ENCODE assay signal across 10 mouse cellular contexts in the genomic region with DNA sequence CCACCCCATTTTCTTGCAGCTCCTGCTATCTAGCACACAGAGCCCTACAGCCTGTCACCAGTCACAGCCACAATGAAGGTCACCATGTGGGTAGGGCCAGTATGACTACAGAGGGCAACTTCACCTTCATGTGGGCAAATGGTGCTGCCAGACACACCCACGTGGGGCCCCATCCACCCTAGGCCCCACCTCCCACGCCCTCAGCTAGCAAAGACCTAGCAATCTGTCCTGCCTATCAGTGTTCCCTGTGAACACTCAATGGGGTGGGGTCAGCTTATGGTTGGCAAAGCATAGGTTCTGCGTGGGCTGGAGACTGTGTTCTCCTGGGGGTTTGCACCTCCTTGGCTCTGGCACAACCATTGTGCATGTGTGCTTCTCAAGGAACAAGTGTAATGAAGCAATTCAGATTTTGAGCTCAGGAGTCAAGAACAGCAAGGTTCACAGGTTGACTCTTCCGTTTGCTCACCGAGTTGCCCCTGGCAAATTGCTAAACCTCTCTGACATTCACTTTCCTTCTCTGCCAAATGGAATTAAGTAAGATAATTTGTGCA. TPM values are rescaled to one million over a fixed set of nuclear protein-coding genes. Genes with fewer than 3 reads are reported as not detected.
DNase-seq lines count a peak whose midpoint lies in the region; ATAC-seq and TF ChIP-seq lines count a peak whose summit lies in the region.
"Had no signal": no experiment of that assay in that cellular context is flagged by ENCODE, and none has a peak within 500 bp of the region (broad histone marks: within the 10 kb centered on the region; RNA-seq: fewer than 3 reads in every experiment).

No protein-coding gene starts in this region.

- peak; percentile 11; the same call in 1 of the 2 replicates for ATAC-seq in G1E (ENCODE audit: extremely low read depth, insufficient number of reproducible peaks, low FRiP score, poor library complexity, severe bottlenecking)
- no peak for ATAC-seq in hindbrain, embryonic 16.5 days

- no peaks in the 10 kb centered on the region for H3K9me3 ChIP-seq in G1E (replicated peaks)
- no peaks in the 10 kb centered on the region for H3K9me3 ChIP-seq in hindbrain, embryonic 16.5 days (ENCODE audit: control insufficient read depth, low read length)

- peaks cover 1% of the 10 kb centered on the region; the same call in 1 of the 2 replicates for H3K36me3 ChIP-seq in kidney, adult 2 months (ENCODE audit: control insufficient read depth, insufficient read depth, low read length)
- H3K36me3 ChIP-seq in G1E (replicated peaks) (no peaks in the 10 kb centered on the region), macrophage (ENCODE audit: inconsistent target) (peaks cover 20% of the 10 kb centered on the region; the same call in 1 of the 2 replicates)
- H3K36me3 ChIP-seq in hindbrain, embryonic 16.5 days (ENCODE audit: control insufficient read depth, insufficient read depth, low read length): 0 out of 2 replicates have a peak, but pooled peaks cover 3% of the 10 kb centered on the region

- DNase-seq in kidney, adult 2 months: peak; percentile 70
- no peak for DNase-seq in kidney, postnatal 4 days
- DNase-seq in G1E (ENCODE audit: low spot score): no peak
- DNase-seq in gonadal fat pad, adult 2 months (ENCODE audit: low read depth): peak; percentile 100
- no peak for DNase-seq in left cerebral cortex, adult 18-20 months (ENCODE audit: low spot score in 2 of 2)
- DNase-seq in gastrocnemius, postnatal 14 days: no peak
- DNase-seq: cerebellum, adult 18-20 months had no signal

- peaks cover 79% of the 10 kb centered on the region for H3K4me1 ChIP-seq in kidney, adult 2 months (ENCODE audit: control insufficient read depth, insufficient read depth, low read length)
- peaks cover 7% of the 10 kb centered on the region for H3K4me1 ChIP-seq in G1E (ENCODE audit: insufficient read depth, low read depth, low read length)
- H3K4me1 ChIP-seq in hindbrain, embryonic 16.5 days (ENCODE audit: control insufficient read depth, insufficient read depth, low read depth, low read length): no peaks in the 10 kb centered on the region

- H3K27me3 ChIP-seq in kidney, adult 2 months (replicated peaks; ENCODE audit: control insufficient read depth, insufficient read depth, low read length): no peaks in the 10 kb centered on the region
- no peaks in the 10 kb centered on the region; the same call in 1 of the 2 replicates for H3K27me3 ChIP-seq in G1E (ENCODE audit: insufficient read depth, low read length)
- H3K27me3 ChIP-seq in hindbrain, embryonic 16.5 days (replicated peaks; ENCODE audit: control insufficient read depth, insufficient read depth, low read length): no peaks in the 10 kb centered on the region

- H3K4me2 ChIP-seq in hindbrain, embryonic 16.5 days (ENCODE audit: low read length): no peak overlapping the region

- WGBS in kidney, adult 2 months: 32% methylated on average over 5 of the region's 5 CpGs
- WGBS in macrophage (ENCODE audit: missing documents): 74% methylated on average over 4 of the region's 5 CpGs
- 85% methylated on average over 5 of the region's 5 CpGs for WGBS in hindbrain, embryonic 16.5 days

- no peak for TF ChIP-seq POLR2A in kidney, adult 2 months (IDR thresholded peaks at IDR 0.05; ENCODE audit: low read depth, low read length)

- TF ChIP-seq CTCF in kidney, adult 2 months (conservative IDR thresholded peaks at IDR 0.05; ENCODE audit: insufficient read depth, insufficient read length, low read depth, low read length): no peak
- TF ChIP-seq CTCF in G1E (IDR thresholded peaks at IDR 0.05; ENCODE audit: low read depth, low read length): no peak

- H3K4me3 ChIP-seq in kidney, adult 2 months (ENCODE audit: insufficient read depth, low read depth, low read length): no peak overlapping the region
- H3K4me3 ChIP-seq in G1E (ENCODE audit: low read depth, low read length) (no peak overlapping the region), macrophage (ENCODE audit: inconsistent target) (no peak overlapping the region)
- H3K4me3 ChIP-seq in hindbrain, embryonic 16.5 days (ENCODE audit: low read length): no peak overlapping the region
- H3K4me3 ChIP-seq: myocyte had no signal

- H3K27ac ChIP-seq in kidney, adult 2 months (ENCODE audit: insufficient read depth, low read depth, low read length): peak overlapping the region; percentile 95
- peak overlapping the region; percentile 98 for H3K27ac ChIP-seq in macrophage
- no peak overlapping the region for H3K27ac ChIP-seq in hindbrain, embryonic 16.5 days (ENCODE audit: low read depth, low read length)

- intact Hi-C loops in gastrocnemius, postnatal 14 days (cut with DNase I; ENCODE audit: low total_unique reads): no loop called here

- H3K79me2 ChIP-seq in macrophage (ENCODE audit: inconsistent target): peaks cover 96% of the 10 kb centered on the region

- no peak overlapping the region for H3K9ac ChIP-seq in hindbrain, embryonic 16.5 days (ENCODE audit: low read depth, low read length)

RNA-seq across cellular contexts. Expression of a gene that starts 9.0 kb away (rescaled TPM):
- polyA plus RNA-seq in kidney, adult 2 months (2012; rRNA removed): 322 and 340 TPM in 2 replicates
- total RNA-seq in G1E (2014; fragmentation: Nextera tagmentation): 2.4 and 4.4 TPM in 2 replicates
- total RNA-seq in G1E (2017): 20.9 and 22.4 TPM in 2 replicates
- 0.07 and 0.36 TPM in 2 replicates for polyA plus RNA-seq in G1E (2012)
- 160 and 212 TPM in 2 replicates for polyA plus RNA-seq in gonadal fat pad, adult 2 months (2012; rRNA removed)
- 100 to 1,000 TPM in 24 of 26 experiments, 10 to 100 TPM in 2; 86.8 to 665 (median 236) TPM for total RNA-seq in macrophage (2018; cell fraction: chromatin; rRNA removed)
- 1,000 to 10,000 TPM in 6 of 26 experiments, 100 to 1,000 TPM in 20; 397 to 1,306 (median 691) TPM for total RNA-seq in macrophage (2018; cell fraction: cytosol; rRNA removed)
- 1,000 to 10,000 TPM in 3 of 26 experiments, 100 to 1,000 TPM in 23; 221 to 1,223 (median 655) TPM for total RNA-seq in macrophage (2018; cell fraction: nucleus; rRNA removed)
- polyA plus RNA-seq in macrophage (2018): 386 to 676 TPM (median 674 TPM) in 3 replicates
- polyA plus RNA-seq in hindbrain, embryonic 16.5 days (2015; fragmentation: Nextera tagmentation; extraction: Ambion mirVana): 51.8 and 55.7 TPM in 2 replicates
- total RNA-seq in left cerebral cortex, adult 18-20 months (2021): 10 to 100 TPM; 32.3 to 34.8 TPM
- total RNA-seq in gastrocnemius, postnatal 14 days (2021): 10 to 100 TPM; 33.8 to 48.2 TPM

Comparison
In these comparisons a context has a peak if more than half of its experiments do, and no peak if none do; other contexts are left out.
1. DNase-seq: peak in kidney, adult 2 months (single experiment) and gonadal fat pad, adult 2 months (single experiment); none in kidney, postnatal 4 days (0 of 2), G1E (single experiment), left cerebral cortex, adult 18-20 months (0 of 2) and gastrocnemius, postnatal 14 days (single experiment).
2. RNA of a gene that starts 9.0 kb away (polyA plus RNA-seq): 386 to 676 TPM in macrophage, 322 to 340 TPM in kidney, adult 2 months, 160 to 212 TPM in gonadal fat pad, adult 2 months and 51.8 to 55.7 TPM in hindbrain, embryonic 16.5 days; 0.07 to 0.36 TPM in G1E; every median in the first group is over 10 times any median in the second.